Mouse (Mus musculus) small intestine, adult 2 months (tissue): ENCODE measurements at regions not wholly inside any gene's neighbourhood (a gene's known extent, or its start where the extent isn't known, plus 50 kb on each side); places are given as distances from the start of the nearest gene placed in this dataset.

Experiments used
- H3K27ac ChIP-seq: fragments of 200-500 bp; 2 replicates; pipeline ENCODE4 v1.5.1; 2012; ENCODE audit warnings: low read depth, low read length, control low read depth, inconsistent platforms; ENCODE audit not compliant: insufficient read depth
- H3K27me3 ChIP-seq: fragments of 200-500 bp; 2 replicates; pipeline ENCODE4 v1.6.1; 2012; ENCODE audit warnings: mild to moderate bottlenecking, moderate library complexity, low read length, inconsistent platforms; ENCODE audit not compliant: control insufficient read depth, insufficient read depth
- H3K36me3 ChIP-seq: fragments of 200-500 bp; 2 replicates; pipeline ENCODE4 v1.6.1; 2012; ENCODE audit warnings: mild to moderate bottlenecking, low read length, control low read depth, inconsistent platforms; ENCODE audit not compliant: control insufficient read depth, insufficient read depth
- H3K4me1 ChIP-seq: fragments of 200-500 bp; 2 replicates; pipeline ENCODE4 v1.6.1; 2012; ENCODE audit warnings: low read length, inconsistent platforms, mixed read lengths; ENCODE audit not compliant: control insufficient read depth, insufficient read depth, insufficient read length
- H3K4me3 ChIP-seq: fragments of 200-500 bp; 2 replicates; pipeline ENCODE4 v1.5.1; 2012; ENCODE audit warnings: low read depth, mild to moderate bottlenecking, control low read depth, inconsistent platforms, low read length, moderate library complexity
- CTCF ChIP-seq: fragments of 200-500 bp; IDR thresholded peaks from 2 replicates; pipeline ENCODE4 v1.5.1; 2012; ENCODE audit warnings: low read depth, mild to moderate bottlenecking, control low read depth, inconsistent platforms, low read length, moderate library complexity, mixed read lengths; ENCODE audit not compliant: insufficient replicate concordance, insufficient read length; ENCODE audit errors: extremely low read depth
- POLR2A ChIP-seq: fragments of 200-500 bp; IDR thresholded peaks from 2 replicates; pipeline ENCODE4 v1.6.1; 2012; ENCODE audit warnings: low read depth, mild to moderate bottlenecking, control low read depth, inconsistent platforms, low read length, moderate library complexity
- WGBS: fragments of 180-500 bp; shearing (Covaris S2); methylation state at CpG from one replicate; pipeline ENCODE4 v1.1.7; 2018; 5-methylcytosine and 5-hydroxymethylcytosine counted together

DNA sequence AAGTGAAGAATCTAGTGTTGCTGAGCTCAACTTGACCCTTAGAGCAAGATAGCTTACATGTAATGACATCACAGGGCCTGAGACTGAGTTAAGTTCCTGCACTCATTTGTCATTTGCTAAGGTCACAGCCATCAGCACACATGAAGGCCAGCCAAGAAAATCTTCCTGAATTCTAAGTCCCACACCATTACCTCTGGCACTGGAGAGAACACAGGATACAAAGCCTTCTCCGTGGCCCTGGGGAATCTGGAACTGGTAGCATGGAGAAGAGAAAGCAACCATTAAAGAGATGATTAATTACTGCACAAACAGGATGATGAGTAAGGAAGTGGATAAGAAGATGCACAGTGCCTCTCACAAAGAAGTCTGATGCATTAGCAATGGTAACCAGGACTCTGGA, 232.0 kb downstream of the Wdr72 start:
- Histone ChIP-seq H3K4me1 (no peaks in the 10 kb centered on the region), H3K36me3 (no peaks in the 10 kb centered on the region), H3K4me3 (no peak overlapping the region), H3K27me3 (no peaks in the 10 kb centered on the region), H3K27ac (no peak overlapping the region)
- 68% methylated on average over 1 of the region's 1 CpGs for WGBS
- TF ChIP-seq POLR2A (no peak), CTCF (no peak)

DNA sequence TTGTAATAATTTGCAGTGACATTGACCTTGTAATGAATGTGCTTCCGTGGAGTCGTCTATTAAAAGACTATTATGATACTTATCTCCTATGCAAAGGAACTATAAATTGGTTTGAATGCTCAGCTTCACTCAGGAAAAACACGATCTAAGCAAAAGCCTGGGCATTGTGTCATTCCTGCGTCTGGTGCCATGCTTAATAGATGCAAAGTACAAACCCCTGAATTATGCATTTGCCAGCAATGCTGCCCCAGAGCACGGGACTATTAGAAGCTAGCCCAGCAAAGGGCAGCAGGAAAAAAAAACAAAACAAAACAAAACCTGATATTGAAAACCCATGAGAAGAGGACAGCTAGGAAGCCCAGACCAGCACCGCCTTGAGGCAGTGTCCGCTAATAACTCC, 234.9 kb downstream of the Wdr72 start:
- Histone ChIP-seq H3K27ac (no peak overlapping the region), H3K27me3 (no peaks in the 10 kb centered on the region), H3K36me3 (no peaks in the 10 kb centered on the region), H3K4me3 (no peak overlapping the region), H3K4me1 (no peaks in the 10 kb centered on the region)
- TF ChIP-seq CTCF = no peak
- WGBS = 60% methylated on average over 7 of the region's 7 CpGs

DNA sequence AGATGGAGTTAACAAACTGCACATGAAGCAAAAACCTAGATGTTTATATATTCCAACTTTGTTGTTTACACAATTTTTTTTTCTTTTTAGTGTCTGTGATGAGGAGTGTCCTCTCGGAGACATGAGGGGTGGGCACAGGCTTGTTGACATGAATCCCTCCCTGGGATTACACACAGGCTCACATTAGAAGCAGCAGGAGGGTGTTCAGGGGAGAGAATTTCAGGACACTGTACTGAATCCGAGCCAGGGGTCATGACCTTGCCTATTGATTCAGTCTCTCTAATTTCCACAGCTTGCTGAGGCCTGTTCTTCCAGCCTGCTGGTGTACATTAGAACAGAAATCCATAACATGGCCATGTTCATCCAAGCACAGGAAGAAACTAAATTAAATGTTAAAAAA, 238.6 kb downstream of the Wdr72 start:
- WGBS = 38% methylated on average over 2 of the region's 2 CpGs
- Histone ChIP-seq H3K4me1 (no peaks in the 10 kb centered on the region), H3K27me3 (no peaks in the 10 kb centered on the region), H3K4me3 (no peak overlapping the region), H3K36me3 (no peaks in the 10 kb centered on the region), H3K27ac (no peak overlapping the region)
- TF ChIP-seq POLR2A (no peak), CTCF (no peak)

DNA sequence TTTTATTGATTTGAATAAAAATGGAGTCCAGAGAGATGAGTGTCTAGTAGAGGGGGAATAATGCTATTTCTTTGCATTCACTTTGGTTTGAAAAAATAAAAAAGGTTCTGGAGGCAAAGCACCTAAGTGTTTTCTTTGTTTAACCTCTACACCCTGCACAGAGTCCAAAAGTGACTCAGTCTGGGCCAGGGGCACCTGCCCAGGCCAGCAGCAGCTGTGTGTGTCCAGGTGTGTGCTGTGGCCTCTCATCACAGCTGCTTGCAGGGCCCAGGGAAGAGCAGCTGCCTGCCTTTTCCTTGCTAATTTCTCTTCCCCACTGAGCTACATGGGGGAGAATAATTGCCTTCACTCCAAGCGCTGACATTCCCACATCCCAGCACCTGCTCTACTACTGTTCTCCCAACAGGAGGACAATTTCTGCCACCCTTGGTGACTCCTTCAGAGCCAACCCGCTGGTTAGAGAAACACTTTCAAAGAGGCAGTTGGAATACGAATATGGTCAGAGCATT, 255.8 kb downstream of the Wdr72 start:
- TF ChIP-seq POLR2A (no peak), CTCF (no peak)
- Histone ChIP-seq H3K27ac (no peak overlapping the region), H3K36me3 (no peaks in the 10 kb centered on the region), H3K4me3 (no peak overlapping the region), H3K4me1 (no peaks in the 10 kb centered on the region), H3K27me3 (no peaks in the 10 kb centered on the region)
- 35% methylated on average over 3 of the region's 3 CpGs for WGBS

DNA sequence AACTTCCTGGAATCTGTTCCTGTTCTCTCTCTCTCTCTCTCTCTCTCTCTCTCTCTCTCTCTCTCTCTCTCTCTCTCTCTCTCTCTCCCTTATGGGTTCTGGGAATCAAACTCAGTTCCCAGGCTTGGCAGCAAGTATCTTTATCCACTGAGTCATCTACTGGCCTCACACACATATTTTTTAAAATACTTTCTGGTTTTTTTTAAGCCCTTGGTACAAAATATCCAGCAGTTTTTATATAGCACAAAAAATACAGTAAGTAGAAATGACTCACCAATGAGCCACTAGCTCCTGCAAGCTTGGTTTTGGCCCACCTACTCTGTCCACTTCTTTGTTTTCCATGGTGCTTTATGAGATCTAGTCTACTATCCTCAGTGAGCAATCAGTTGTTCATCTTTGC, 266.0 kb downstream of the Wdr72 start:
- no peaks in the 10 kb centered on the region for H3K36me3 ChIP-seq
- H3K4me3 ChIP-seq = no peak overlapping the region
- H3K4me1 ChIP-seq = no peaks in the 10 kb centered on the region
- TF ChIP-seq POLR2A = no peak
- no peak for TF ChIP-seq CTCF
- H3K27me3 ChIP-seq = no peaks in the 10 kb centered on the region
- H3K27ac ChIP-seq = no peak overlapping the region

DNA sequence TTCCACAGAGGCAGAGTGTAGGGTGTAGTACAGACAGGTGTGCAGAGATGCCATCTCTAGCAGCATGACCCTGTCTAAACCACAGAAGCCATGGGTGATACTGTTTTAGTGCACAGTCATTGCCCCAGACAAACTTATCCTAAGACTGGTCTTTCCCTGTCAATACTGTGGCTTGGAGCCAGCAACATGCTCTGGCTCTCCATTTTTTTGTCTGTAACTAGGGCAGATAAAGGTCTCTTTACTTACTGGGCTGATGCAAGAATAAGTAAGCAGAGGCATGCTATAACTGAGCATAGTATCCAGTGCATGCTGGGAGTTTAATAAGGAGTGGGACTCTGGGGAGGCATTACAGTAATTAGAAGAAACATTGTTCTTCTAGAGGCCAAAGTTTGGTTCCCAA, 267.0 kb downstream of the Wdr72 start:
- TF ChIP-seq POLR2A (no peak), CTCF (no peak)

DNA sequence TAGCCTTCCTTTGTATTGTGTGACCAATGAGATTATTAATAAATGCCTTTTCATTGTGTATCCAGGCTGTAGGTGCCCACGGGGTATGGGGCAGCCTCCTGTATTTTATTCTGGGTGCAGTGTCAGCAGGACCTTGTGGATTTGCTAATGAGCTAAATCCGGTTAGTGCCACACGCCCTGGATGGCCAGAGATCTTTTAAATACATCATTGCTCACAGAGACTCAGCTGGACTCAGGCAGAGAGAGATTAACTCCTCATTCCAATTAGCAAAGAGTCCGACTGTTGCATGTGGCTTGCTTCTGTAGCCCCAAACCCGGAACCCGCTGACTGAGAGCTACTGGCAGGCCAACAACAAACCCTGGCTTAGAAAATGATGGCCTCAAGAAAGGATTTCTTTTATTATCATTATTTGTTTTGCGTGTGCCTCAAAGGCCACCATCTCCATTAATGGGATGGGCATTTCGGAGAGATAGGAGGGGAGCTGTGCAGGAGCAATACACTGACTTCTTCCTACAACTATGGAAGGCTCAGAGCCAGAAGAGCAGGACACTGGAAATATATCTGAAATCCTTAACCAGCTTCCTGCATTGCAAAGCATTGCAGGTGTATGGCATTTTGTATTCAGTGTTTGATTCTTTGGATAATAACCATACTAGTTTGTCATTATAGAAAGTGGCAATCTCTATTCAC, 274.2 kb downstream of the Wdr72 start:
- Histone ChIP-seq H3K36me3 (no peaks in the 10 kb centered on the region), H3K4me3 (no peak overlapping the region), H3K4me1 (no peaks in the 10 kb centered on the region), H3K27me3 (no peaks in the 10 kb centered on the region), H3K27ac (no peak overlapping the region)
- no peak for TF ChIP-seq POLR2A
- no peak for TF ChIP-seq CTCF
- 82% methylated on average over 8 of the region's 8 CpGs for WGBS

More for the DNA sequence above, 267.0 kb downstream of the Wdr72 start:
- no peaks in the 10 kb centered on the region for H3K4me1 ChIP-seq
- H3K27ac ChIP-seq = no peak overlapping the region
- H3K36me3 ChIP-seq = no peaks in the 10 kb centered on the region
- H3K4me3 ChIP-seq = no peak overlapping the region
- no peaks in the 10 kb centered on the region for H3K27me3 ChIP-seq

DNA sequence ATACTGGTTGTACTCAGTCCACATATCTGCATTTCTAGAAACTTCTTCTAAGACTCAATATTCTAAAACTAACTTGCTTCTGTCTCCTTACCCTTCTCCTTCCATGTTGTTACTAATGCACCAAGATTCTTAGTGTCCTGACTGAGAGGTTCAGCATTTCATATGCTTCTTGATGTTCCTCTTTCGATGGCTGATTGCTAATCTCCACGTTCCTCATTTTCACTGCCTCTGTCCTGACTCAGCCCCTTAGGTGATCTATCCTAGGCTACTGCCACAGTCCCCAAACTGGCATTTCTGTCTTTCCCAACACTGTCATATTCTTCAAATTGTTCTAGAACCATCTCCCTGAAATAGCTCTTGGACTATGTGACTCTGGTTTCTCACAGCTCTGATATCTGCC, 315.4 kb downstream of the Wdr72 start:
- Histone ChIP-seq H3K4me1 (no peaks in the 10 kb centered on the region), H3K27me3 (no peaks in the 10 kb centered on the region), H3K36me3 (no peaks in the 10 kb centered on the region), H3K27ac (no peak overlapping the region), H3K4me3 (no peak overlapping the region)
- 79% methylated on average over 2 of the region's 2 CpGs for WGBS
- TF ChIP-seq CTCF (no peak), POLR2A (no peak)
